Mouse (Mus musculus): Measurements from ENCODE around the gene Sh3bp1. TPM values are rescaled to one million over a fixed set of nuclear protein-coding genes. Genes with fewer than 3 reads are reported as not detected.

The Sh3bp1 gene
- polyA plus RNA-seq, 1 experiment from 2014 or later: 17.7 TPM

- no peaks in the 10 kb centered on the region for H3K36me3 ChIP-seq
- 0 out of 2 replicates have a peak overlapping the region, but pooled peaks have one; percentile 4 for H3K4me2 ChIP-seq
- WGBS (ENCODE audit: insufficient replicate concordance): 30% methylated on average over 13 of the region's 13 CpGs
- no peak overlapping the region for H3K27ac ChIP-seq
- H3K9me3 ChIP-seq (replicated peaks): no peaks in the 10 kb centered on the region
- peaks cover 22% of the 10 kb centered on the region for H3K4me1 ChIP-seq (replicated peaks)
- H3K9ac ChIP-seq: no peak overlapping the region
- no peak overlapping the region for H3K4me3 ChIP-seq (replicated peaks)
- H3K27me3 ChIP-seq: 0 out of 2 replicates have a peak, but pooled peaks cover 3% of the 10 kb centered on the region
- DNase-seq: no peak
- ATAC-seq (ENCODE audit: low read depth): no peak
Measured at GRCm38 (mm10) chr15:78863852-78864253, 35.7 kb upstream of the Sh3bp1 start.

DNA sequence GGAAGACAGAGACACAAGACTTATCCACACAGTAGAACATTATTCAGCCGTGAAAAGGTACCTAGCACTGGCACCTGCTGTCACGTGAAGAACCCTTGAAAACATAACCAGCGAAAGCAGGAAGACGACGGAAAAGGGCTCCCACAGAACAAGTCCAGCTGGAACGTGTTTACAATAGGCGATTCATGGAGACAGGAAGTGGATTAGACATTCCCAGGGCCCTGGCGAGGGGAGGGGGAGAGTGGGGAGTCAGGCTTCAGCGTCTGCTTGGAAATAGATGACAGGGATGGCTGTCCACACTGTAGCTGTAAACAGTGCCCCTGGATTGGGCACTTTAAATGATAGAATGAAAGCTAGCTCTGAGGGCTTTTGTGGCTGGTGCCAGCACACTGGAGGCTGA lies 31.2 kb upstream of the Sh3bp1 start:
- H3K4me3 ChIP-seq (replicated peaks): no peak overlapping the region
- ATAC-seq (ENCODE audit: low read depth) (no peak), DNase-seq (no peak)
- no peak overlapping the region for H3K9ac ChIP-seq
- 54% methylated on average over 9 of the region's 9 CpGs for WGBS (ENCODE audit: insufficient replicate concordance)
- H3K9me3 ChIP-seq (replicated peaks): no peaks in the 10 kb centered on the region
- H3K27ac ChIP-seq: peak overlapping the region; percentile 29; the same call in 1 of the 2 replicates
- no peaks in the 10 kb centered on the region for H3K36me3 ChIP-seq
- no peak overlapping the region for H3K4me2 ChIP-seq
- H3K27me3 ChIP-seq: 0 out of 2 replicates have a peak, but pooled peaks cover 3% of the 10 kb centered on the region
- H3K4me1 ChIP-seq (replicated peaks): 0 out of 2 replicates have a peak, but pooled peaks cover 10% of the 10 kb centered on the region

- Histone ChIP-seq H3K4me3 (replicated peaks) (no peak overlapping the region), H3K36me3 (no peaks in the 10 kb centered on the region), H3K9me3 (replicated peaks) (no peaks in the 10 kb centered on the region), H3K27me3 (0 out of 2 replicates have a peak, but pooled peaks cover 1% of the 10 kb centered on the region), H3K9ac (no peak overlapping the region), H3K4me1 (replicated peaks) (0 out of 2 replicates have a peak, but pooled peaks cover 10% of the 10 kb centered on the region), H3K27ac (peak overlapping the region; percentile 29; the same call in 1 of the 2 replicates), H3K4me2 (no peak overlapping the region)
- no peak for DNase-seq
- no peak for ATAC-seq (ENCODE audit: low read depth)
- 82% methylated on average over 7 of the region's 7 CpGs for WGBS (ENCODE audit: insufficient replicate concordance)
Measured at GRCm38 (mm10) chr15:78868826-78869233, 30.7 kb upstream of the Sh3bp1 start.

GRCm38 (mm10) chr15:78869775-78870174 lies 29.8 kb upstream of the Sh3bp1 start:
- ATAC-seq (ENCODE audit: low read depth): no peak

DNA sequence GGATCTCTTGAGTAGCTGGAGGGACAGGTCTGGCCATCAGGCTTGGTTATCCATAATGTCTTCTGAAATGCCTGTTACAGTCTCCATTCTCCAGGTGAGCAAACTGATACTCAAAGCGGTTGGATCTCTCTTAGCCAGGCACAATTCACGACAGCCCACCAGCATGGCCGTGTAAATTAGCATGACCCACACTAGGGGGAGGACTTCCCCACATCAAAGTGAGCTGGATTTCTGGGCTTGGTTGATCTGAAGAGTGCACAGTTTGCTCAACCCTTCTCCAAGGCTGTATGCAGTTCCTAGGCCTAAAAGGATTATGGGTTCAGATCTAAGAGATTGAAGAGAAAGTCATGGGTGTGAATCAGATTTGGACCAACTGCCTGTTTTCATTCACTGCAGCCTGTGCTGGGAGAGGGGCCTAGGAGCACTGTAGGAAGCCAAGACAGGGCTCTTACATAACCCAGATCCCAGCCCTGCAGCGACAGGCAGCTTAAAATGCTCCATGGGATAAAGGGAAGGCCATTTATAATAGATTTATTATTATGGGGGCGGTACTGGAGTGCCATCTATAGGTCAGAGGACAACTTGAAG lies 27.5 kb upstream of the Sh3bp1 start:
- WGBS (ENCODE audit: insufficient replicate concordance): 51% methylated on average over 5 of the region's 5 CpGs
- ATAC-seq (ENCODE audit: low read depth): no peak
- DNase-seq: no peak

More at GRCm38 (mm10) chr15:78869775-78870174, 29.8 kb upstream of the Sh3bp1 start:
- no peaks in the 10 kb centered on the region for H3K9me3 ChIP-seq (replicated peaks)
- peaks cover 11% of the 10 kb centered on the region; the same call in 1 of the 2 replicates for H3K4me1 ChIP-seq (replicated peaks)
- no peak overlapping the region for H3K4me2 ChIP-seq
- WGBS (ENCODE audit: insufficient replicate concordance): 17% methylated on average over 6 of the region's 6 CpGs
- no peak for DNase-seq
- no peak overlapping the region for H3K9ac ChIP-seq
- no peaks in the 10 kb centered on the region for H3K27me3 ChIP-seq
- H3K36me3 ChIP-seq: no peaks in the 10 kb centered on the region
- no peak overlapping the region for H3K27ac ChIP-seq
- no peak overlapping the region for H3K4me3 ChIP-seq (replicated peaks)

DNA sequence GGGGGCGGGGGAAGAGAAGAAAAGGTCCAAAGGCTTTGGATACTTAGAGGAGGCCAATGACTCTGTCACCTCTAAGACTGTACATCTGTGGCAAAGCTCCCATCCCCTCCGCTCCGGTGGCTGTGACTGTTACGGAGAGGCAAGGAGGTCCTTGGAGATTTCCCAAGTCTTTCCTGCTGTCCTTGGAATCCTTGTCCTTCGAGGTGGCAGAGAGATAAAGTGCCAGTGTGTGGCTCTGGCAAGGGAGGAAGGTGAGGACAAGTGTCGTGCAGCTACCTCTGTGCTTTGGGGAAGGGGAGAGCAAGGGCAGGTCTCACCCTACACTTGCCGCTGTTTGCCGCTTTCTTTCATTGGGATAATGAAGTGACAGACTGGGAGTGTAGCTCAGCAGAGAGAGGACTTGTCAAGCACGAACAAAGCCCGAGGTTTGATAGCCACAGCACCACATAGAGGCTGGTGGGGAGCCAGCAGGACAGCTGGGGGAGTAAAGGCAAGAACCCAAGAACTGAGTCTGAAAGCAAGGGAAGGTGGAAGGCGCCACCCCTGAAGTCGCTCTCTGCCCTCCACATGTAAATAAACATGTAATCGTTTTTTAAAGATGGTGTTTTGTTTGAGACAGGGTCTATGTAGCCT lies 25.6 kb upstream of the Sh3bp1 start:
- 58% methylated on average over 13 of the region's 13 CpGs for WGBS (ENCODE audit: insufficient replicate concordance)
- H3K4me1 ChIP-seq (replicated peaks): peaks cover 38% of the 10 kb centered on the region
- no peak for DNase-seq
- ATAC-seq (ENCODE audit: low read depth): no peak
- H3K36me3 ChIP-seq: no peaks in the 10 kb centered on the region
- no peaks in the 10 kb centered on the region for H3K27me3 ChIP-seq
- H3K9ac ChIP-seq: peak overlapping the region; percentile 11; the same call in 1 of the 2 replicates
- H3K4me3 ChIP-seq (replicated peaks): no peak overlapping the region
- peak overlapping the region; percentile 13; the same call in 1 of the 2 replicates for H3K27ac ChIP-seq
- no peak overlapping the region for H3K4me2 ChIP-seq
- no peaks in the 10 kb centered on the region for H3K9me3 ChIP-seq (replicated peaks)

More for the DNA sequence above, 27.5 kb upstream of the Sh3bp1 start:
- Histone ChIP-seq H3K27me3 (no peaks in the 10 kb centered on the region), H3K9me3 (replicated peaks) (no peaks in the 10 kb centered on the region), H3K4me1 (replicated peaks) (peaks cover 31% of the 10 kb centered on the region), H3K9ac (no peak overlapping the region), H3K27ac (no peak overlapping the region), H3K4me2 (no peak overlapping the region), H3K36me3 (no peaks in the 10 kb centered on the region), H3K4me3 (replicated peaks) (no peak overlapping the region)

DNA sequence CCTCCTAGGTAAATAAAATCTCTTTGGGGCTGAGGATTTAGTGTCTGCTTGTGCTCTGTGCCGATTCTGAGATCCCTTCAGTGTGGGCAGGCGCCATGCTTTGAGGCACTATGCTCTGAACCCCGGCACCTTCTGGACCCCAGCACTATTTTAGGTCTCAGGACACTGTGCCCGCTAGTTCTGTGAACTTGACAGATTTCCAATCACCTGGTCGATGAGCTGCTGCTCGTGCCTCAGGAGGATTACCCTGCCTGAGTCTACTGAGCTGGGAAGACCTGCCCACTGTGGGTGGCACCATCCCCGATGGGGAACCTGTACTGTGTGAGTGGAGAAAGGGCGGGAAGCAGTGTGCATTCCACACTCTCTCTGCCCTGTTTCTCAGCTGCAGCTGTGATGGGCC lies 24.6 kb upstream of the Sh3bp1 start:
- 75% methylated on average over 8 of the region's 8 CpGs for WGBS (ENCODE audit: insufficient replicate concordance)
- H3K36me3 ChIP-seq: 0 out of 2 replicates have a peak, but pooled peaks cover 6% of the 10 kb centered on the region
- no peak overlapping the region for H3K9ac ChIP-seq
- H3K4me1 ChIP-seq (replicated peaks): peaks cover 48% of the 10 kb centered on the region
- H3K27ac ChIP-seq: 0 out of 2 replicates have a peak overlapping the region, but pooled peaks have one; percentile 96
- no peak overlapping the region for H3K4me3 ChIP-seq (replicated peaks)
- H3K4me2 ChIP-seq: no peak overlapping the region
- H3K27me3 ChIP-seq: no peaks in the 10 kb centered on the region
- no peaks in the 10 kb centered on the region for H3K9me3 ChIP-seq (replicated peaks)
- ATAC-seq (ENCODE audit: low read depth) (no peak), DNase-seq (no peak)

- Histone ChIP-seq H3K27ac (peak overlapping the region; percentile 96), H3K4me2 (peak overlapping the region; percentile 87; the same call in 1 of the 2 replicates), H3K9ac (no peak overlapping the region), H3K36me3 (peaks cover 12% of the 10 kb centered on the region; the same call in 1 of the 2 replicates), H3K4me1 (replicated peaks) (peaks cover 50% of the 10 kb centered on the region), H3K27me3 (no peaks in the 10 kb centered on the region), H3K9me3 (replicated peaks) (no peaks in the 10 kb centered on the region), H3K4me3 (replicated peaks) (no peak overlapping the region)
- DNase-seq (no peak), ATAC-seq (ENCODE audit: low read depth) (no peak)
- 87% methylated on average over 5 of the region's 5 CpGs for WGBS (ENCODE audit: insufficient replicate concordance)
Measured at GRCm38 (mm10) chr15:78875537-78875936, 24.0 kb upstream of the Sh3bp1 start.

DNA sequence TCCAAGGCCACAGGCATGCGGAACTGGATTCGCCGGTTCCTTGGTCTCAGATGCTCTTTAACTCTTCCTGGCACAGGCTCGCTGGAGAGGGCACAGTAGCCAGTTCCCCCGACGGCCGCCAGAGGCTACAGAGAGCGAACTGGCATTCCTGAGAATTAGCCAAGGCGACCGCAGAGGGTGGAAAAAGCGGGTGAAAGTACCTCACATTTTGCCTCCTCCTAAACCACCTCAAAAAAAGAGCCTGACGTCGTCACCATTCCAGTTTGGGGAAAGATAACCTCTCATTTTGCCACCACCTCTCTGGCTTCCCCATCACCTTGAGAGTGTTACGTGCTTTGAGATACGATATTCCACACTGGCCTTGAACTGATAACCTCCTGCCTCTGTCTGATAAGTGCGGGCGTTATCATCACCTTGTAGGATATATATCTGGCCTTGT lies 23.3 kb upstream of the Sh3bp1 start:
- Histone ChIP-seq H3K9ac (peak overlapping the region; percentile 93), H3K9me3 (replicated peaks) (no peaks in the 10 kb centered on the region), H3K27me3 (no peaks in the 10 kb centered on the region), H3K4me2 (peak overlapping the region; percentile 87), H3K27ac (peak overlapping the region; percentile 96), H3K4me1 (replicated peaks) (peaks cover 50% of the 10 kb centered on the region), H3K36me3 (peaks cover 19% of the 10 kb centered on the region), H3K4me3 (replicated peaks) (peak overlapping the region; percentile 91)
- DNase-seq: peak; percentile 65
- ATAC-seq (ENCODE audit: low read depth): peak; percentile 42
- WGBS (ENCODE audit: insufficient replicate concordance): under 1% methylated on average over 17 of the region's 17 CpGs

DNA sequence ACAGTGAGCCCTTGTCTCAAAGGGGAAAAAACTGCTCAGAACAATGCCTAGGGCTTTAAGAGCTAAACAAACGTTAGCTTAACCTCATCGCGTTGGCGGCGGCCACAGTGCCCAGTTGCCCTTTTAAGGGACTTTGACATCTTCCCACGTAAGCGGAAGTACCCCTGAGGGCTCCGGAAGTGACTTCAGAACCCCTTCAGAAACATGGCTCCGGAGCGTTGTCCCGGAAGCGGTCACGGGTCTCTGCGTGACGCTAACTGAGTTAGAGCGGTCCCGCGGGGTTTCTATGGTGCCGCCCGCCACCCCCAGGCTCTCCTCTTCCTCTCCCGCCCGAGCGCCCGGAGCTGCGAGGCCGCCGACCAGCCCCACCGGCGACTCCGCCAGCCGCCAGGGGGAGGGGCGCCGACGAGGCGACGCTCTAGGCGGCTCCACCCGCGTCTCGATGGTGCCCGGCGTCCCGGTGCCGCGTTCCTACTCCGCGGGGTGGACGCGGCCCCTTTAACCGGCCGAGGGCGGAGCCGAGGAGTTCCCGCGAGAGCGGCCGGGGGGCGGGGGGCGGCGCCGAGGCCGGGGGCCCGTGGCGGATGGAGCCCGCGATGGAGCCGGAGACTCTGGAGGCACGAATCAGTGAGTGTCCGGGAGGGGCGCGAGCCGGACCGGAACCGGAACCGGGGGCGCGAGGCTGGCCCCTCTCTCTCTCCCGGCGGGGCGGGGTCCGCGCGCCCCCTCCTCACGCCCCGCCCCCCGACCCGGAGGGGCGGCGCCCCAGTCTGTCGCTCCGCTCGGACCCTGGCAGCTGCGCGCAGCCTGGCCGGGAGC lies 22.4 kb upstream of the Sh3bp1 start, which contains the start of gene Gga1:
Gga1 (plus strand) TSS at position 200 of the 819 bp plus-strand sequence.
- Histone ChIP-seq H3K4me2 (peak within 1 kb of the TSS; percentile 87), H3K27ac (peak within 1 kb of the TSS; percentile 96), H3K4me3 (replicated peaks) (peak within 1 kb of the TSS; percentile 91), H3K9me3 (replicated peaks) (no peaks in the 10 kb centered on the region), H3K27me3 (no peaks in the 10 kb centered on the region), H3K9ac (peak within 1 kb of the TSS; percentile 93), H3K4me1 (replicated peaks) (peaks cover 50% of the 10 kb centered on the region), H3K36me3 (peaks cover 28% of the 10 kb centered on the region)
- 1% methylated on average over 94 of the region's 95 CpGs for WGBS (ENCODE audit: insufficient replicate concordance)
- DNase-seq (peak; percentile 85), ATAC-seq (ENCODE audit: low read depth) (peak; percentile 86)
